Mouse (Mus musculus): ENCODE results near the gene Pitpnm1. TPM values are rescaled to one million over a fixed set of nuclear protein-coding genes. Genes with fewer than 3 reads are reported as not detected.
A peak's percentile ranks its signal among the peaks of the same experiment; 100 is the strongest.
"Not testable (repeated sequence)": the region's sequence is repeated elsewhere in the genome, so short reads cannot be mapped to it uniquely, and the experiment has no call there.

The Pitpnm1 gene
- total RNA-seq, 2 experiments from 2014 or later, result 234 to 237 TPM

GRCm38 (mm10) chr19:4066280-4066679 is 33.5 kb upstream of the Pitpnm1 start:
- intact Hi-C loops (cut with DNase I), result no loop called here
- no peak for DNase-seq (ENCODE audit: extremely low spot score in 1 of 2, low spot score in 2 of 2)

DNA sequence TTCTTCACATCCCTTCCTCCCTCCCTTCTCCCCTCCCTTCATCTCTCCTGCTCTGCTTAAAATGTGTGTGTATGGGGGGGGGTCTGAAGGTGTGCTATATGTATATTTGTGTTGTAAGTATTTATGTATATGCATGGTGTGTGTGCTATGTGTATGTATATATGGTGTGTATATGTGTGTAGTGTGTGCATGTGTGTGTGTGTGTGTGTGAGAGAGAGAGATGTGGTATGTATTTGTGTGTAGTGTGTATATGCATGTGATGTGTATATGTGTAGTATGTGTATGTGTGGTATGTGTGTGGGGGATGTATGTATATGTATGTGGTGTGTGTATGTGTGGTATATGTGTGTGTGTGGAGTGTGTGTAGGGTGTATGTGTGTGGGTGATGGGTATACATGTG is 32.9 kb upstream of the Pitpnm1 start:
- intact Hi-C loops (cut with DNase I), result no loop called here
- no peak for DNase-seq (ENCODE audit: extremely low spot score in 1 of 2, low spot score in 2 of 2)

DNA sequence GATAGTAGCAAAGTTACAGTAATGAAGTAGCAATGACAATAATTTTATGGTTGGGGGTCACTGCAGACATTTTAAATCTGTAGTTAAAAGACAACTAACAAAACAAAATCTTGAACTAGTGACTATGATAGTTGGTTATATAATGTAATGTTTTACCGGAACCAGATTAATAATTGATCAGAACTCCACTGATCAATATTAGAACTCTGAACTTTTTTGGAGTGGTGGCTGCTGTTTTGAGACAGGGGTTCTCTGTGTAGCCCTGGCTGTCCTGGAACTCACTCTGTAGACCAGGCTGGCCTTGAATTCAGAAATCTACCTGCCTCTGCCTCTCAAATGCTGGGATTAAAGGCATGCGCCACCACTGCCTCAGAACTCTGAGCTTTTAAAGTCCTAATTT is 31.6 kb upstream of the Pitpnm1 start:
- DNase-seq (ENCODE audit: extremely low spot score in 1 of 2, low spot score in 2 of 2); intact Hi-C loops (cut with DNase I): not testable (repeated sequence)

DNA sequence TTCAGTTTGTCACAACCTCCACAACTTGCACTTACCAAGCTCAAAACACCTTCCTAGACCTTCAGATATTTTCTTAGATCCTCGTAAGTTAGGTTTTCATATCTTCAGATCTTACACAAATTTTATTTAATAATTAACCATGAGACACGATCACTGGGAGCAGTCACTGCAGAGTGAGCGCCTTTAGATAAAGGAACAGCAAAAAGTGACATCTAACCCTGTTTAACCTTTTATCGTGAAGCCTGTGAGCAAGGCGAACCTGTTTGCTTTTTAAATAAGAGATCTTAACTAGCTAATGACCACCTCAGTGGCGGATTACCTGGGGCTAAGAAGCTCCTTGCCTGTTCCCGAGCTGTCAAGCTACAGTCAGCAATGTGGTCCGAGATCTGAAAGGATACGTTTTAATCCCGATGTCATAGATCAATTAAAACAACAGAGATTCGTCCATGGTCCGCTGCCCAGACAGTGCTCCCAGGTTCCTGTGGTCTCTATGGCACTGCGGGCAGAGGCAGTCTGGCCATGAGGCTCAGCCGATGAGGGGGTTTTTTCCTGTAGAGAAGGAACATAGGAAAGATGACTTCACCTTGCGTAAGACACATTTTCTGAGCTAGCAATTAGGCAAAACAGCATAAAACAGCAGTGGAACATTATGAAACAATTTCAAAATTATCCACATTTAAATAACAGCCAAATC is 30.9 kb upstream of the Pitpnm1 start:
- intact Hi-C loops (cut with DNase I), result no loop called here
- no peak for DNase-seq (ENCODE audit: extremely low spot score in 1 of 2, low spot score in 2 of 2)

DNA sequence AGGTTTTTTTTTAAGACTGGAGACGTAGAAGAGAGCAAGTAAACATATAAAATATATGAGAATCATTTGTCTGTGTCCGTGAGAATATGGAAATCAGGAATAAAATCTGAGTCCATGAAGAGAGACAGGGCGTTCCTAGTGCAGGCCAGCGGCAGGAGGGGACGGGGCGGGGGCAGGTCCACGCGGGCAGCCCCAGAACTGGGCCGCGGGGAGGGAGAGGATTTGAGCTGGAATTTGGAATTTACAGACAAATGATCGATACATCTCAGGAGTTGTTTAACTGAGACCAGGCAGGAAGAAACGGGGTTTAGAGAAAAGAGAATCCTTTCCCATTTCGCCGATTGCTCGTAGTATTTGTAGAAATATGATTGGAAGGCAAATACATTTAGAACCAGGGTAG is 29.5 kb upstream of the Pitpnm1 start:
- intact Hi-C loops (cut with DNase I), result no loop called here
- no peak for DNase-seq (ENCODE audit: extremely low spot score in 1 of 2, low spot score in 2 of 2)

GRCm38 (mm10) chr19:4070756-4071155 is 29.0 kb upstream of the Pitpnm1 start:
- DNase-seq (ENCODE audit: extremely low spot score in 1 of 2, low spot score in 2 of 2), result no peak
- intact Hi-C loops (cut with DNase I), result no loop called here

GRCm38 (mm10) chr19:4071406-4071805 is 28.4 kb upstream of the Pitpnm1 start:
- intact Hi-C loops (cut with DNase I), result no loop called here
- no peak for DNase-seq (ENCODE audit: extremely low spot score in 1 of 2, low spot score in 2 of 2)

GRCm38 (mm10) chr19:4072706-4073424 is 26.9 kb upstream of the Pitpnm1 start:
- no peak for DNase-seq (ENCODE audit: extremely low spot score in 1 of 2, low spot score in 2 of 2)
- intact Hi-C loops (cut with DNase I), result no loop called here

GRCm38 (mm10) chr19:4075531-4075930 is 24.3 kb upstream of the Pitpnm1 start:
- intact Hi-C loops (cut with DNase I), result no loop called here
- no peak for DNase-seq (ENCODE audit: extremely low spot score in 1 of 2, low spot score in 2 of 2)

GRCm38 (mm10) chr19:4079594-4079993 is 20.2 kb upstream of the Pitpnm1 start:
- intact Hi-C loops (cut with DNase I), result no loop called here
- peak in 1 of 2 experiments; percentile 21 for DNase-seq (ENCODE audit: extremely low spot score in 1 of 2, low spot score in 2 of 2)

DNA sequence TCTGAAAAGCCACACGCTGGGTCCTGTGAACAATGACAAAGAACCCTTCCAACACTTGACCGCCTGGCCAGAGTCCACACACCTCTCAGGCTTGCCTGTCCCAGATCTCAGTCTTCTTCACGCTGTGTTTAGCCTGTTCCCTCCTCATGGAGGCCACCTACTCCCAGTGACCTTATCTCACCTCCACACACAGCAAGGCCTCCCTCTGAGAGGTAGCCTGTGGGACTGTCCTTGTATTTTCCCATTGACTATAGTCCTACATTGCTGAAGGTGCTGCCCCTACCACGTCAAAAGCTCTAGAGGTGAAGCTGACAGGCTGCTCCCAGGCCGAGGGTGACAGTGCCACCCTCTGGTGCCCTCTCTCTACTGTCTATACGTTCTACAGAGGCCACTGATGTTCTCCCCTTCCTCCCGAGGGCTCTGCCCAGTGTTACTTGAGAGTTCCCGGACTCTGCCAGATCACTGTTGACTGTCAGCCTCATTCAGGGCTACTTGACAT is 19.2 kb upstream of the Pitpnm1 start:
- intact Hi-C loops (cut with DNase I), result no loop called here
- no peak for DNase-seq (ENCODE audit: extremely low spot score in 1 of 2, low spot score in 2 of 2)

DNA sequence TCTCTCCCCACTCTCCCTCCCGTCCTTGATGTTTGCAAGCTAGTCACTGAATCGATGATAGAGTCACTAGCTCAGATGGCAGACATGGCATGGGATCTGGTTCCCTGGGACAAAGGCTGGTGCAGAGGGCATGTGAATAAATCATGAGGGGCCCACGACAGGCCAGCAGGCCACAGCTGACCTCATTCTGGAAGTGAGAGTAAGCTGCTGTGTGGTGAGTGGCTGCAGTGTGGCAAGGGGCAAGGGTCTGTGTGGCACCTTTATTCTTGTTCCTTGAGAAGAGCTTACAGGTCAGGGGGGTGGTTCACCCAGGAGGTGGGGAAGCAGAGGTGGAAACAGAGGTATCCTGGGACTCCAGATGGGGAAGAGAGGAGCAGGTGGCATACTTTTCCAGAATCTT is 18.4 kb upstream of the Pitpnm1 start, which contains the start of gene Cabp2:
TSS of gene Cabp2 (plus strand) at position 185 of the 400 bp plus-strand sequence.
- no peak for DNase-seq (ENCODE audit: extremely low spot score in 1 of 2, low spot score in 2 of 2)
- intact Hi-C loops (cut with DNase I), result no loop called here

GRCm38 (mm10) chr19:4082219-4082965 is 17.4 kb upstream of the Pitpnm1 start:
- intact Hi-C loops (cut with DNase I), result no loop called here
- no peak for DNase-seq (ENCODE audit: extremely low spot score in 1 of 2, low spot score in 2 of 2)

DNA sequence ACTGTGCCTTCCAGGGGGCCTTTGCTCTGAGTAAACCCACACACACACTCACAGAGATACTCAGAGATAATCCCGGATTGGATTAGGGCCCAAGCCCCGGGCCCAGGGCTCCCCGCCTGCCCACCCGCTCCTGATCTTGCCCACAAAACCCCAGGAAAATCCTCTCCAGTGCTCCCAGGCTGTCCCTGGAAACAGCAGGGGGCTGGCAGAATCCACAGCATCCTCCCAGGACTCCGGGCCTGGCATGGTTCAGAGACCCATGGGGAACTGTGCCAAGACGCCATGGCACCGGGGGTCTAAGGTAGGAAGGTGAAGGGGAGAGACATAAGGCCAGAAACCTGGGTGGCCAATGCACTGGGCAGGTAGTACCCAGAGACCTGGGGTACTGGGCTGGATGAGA is 16.5 kb upstream of the Pitpnm1 start:
- intact Hi-C loops (cut with DNase I), result no loop called here
- DNase-seq (ENCODE audit: extremely low spot score in 1 of 2, low spot score in 2 of 2), result no peak

DNA sequence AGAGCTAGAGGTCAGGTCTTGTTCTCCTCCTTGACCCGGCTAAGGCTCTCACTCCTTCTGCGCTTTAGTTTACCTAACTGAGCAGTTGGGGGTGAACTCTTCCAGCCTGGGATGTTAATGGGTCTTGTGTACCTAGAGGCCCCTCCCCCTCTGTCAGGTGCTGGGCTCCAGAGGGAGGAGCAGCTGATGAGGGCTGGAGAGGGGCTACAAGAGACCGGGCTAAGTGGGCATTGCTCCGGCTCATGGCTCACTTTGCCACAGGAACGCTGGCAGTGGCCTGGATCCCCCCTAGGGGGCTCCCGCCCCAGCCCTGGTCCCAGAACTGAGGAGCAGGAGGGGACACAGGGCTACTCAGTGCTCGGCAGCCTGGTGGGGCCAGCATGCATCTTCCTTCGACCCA is 16.0 kb upstream of the Pitpnm1 start:
- no peak for DNase-seq (ENCODE audit: extremely low spot score in 1 of 2, low spot score in 2 of 2)
- intact Hi-C loops (cut with DNase I), result no loop called here

DNA sequence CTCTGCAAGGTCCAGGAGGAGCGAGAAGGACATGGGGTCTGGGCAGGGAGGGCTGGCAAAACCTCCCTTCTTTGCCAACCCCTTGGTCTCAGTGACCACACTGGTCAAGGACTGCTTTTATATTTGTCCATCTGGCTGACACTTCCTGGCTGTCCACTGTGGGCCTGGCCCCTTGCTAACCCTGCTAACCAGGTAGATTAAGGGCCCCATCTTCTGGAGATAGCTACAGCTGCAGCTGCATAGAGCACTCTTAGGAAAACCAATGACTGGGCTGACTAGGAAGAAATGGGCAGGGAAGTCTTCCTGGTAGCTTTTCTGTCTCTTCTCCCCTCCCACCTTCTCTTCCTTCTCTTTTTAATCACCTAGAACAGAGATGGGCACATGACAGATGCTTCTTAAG is 14.8 kb upstream of the Pitpnm1 start:
- intact Hi-C loops (cut with DNase I), result loop anchor here (5.0 kb wide), 1 partner anchor 33 kb away; no protein-coding TSS in a partner anchor
- no peak for DNase-seq (ENCODE audit: extremely low spot score in 1 of 2, low spot score in 2 of 2)

- DNase-seq (ENCODE audit: extremely low spot score in 1 of 2, low spot score in 2 of 2), result no peak
- intact Hi-C loops (cut with DNase I), result loop anchor here (5.0 kb wide), 1 partner anchor 34 kb away; no protein-coding TSS in a partner anchor
These were observed 13.6 kb upstream of the Pitpnm1 start for GRCm38 (mm10) chr19:4086156-4086555.

DNA sequence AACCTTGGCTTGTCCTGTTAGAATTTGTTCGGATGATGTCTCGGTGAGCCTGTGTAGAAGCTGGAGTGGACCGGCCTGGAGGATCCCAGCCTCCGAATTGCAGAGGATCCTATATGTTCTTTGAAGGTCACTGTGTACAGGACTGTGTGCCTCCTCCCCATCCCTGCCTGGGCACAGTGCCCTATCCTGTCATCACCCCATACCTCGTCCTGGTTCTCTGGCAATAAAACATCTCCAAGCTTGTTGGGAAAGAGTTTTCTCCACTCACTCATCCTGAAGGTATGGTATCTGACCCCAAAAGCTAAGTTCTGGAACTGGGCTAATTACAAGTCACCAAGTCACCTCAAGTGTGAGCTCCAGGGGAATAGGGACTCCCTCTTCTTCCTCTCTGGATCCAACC is 12.7 kb upstream of the Pitpnm1 start:
- intact Hi-C loops (cut with DNase I), result loop anchor here (5.0 kb wide), 1 partner anchor 35 kb away; no protein-coding TSS in a partner anchor
- DNase-seq (ENCODE audit: extremely low spot score in 1 of 2, low spot score in 2 of 2), result no peak

DNA sequence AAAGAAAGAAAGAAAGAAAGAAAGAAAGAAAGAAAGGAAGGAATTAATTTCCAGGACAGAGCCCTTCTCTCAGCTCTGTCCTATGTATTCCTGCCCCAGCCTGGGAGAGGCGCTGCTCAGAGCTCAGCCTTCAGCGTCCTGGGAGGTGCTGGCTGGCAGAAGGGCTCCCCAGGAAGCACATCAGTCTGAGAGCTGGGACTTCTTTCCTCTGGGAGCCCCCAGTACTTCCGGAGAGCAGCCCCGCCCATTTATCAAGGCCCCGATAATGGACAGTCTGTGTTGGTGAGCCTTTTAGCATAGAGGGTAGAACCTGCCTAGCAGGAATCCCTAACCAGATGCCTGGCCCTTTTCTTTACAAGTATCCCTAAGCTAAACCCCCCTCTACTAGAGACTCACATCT is 11.7 kb upstream of the Pitpnm1 start:
- intact Hi-C loops (cut with DNase I), result loop anchor here (5.0 kb wide), 1 partner anchor 36 kb away; no protein-coding TSS in a partner anchor
- DNase-seq (ENCODE audit: extremely low spot score in 1 of 2, low spot score in 2 of 2), result no peak

All from left cerebral cortex, postnatal 10 days (tissue).